Mouse (Mus musculus): ENCODE measurements around the gene Ankrd34b. TPM values are rescaled to one million over a fixed set of nuclear protein-coding genes. Genes with fewer than 3 reads are reported as not detected.
A peak's percentile ranks its signal among the peaks of the same experiment; 100 is the strongest.

Gene Ankrd34b
- polyA plus RNA-seq, 1 experiment from 2014 or later: 0.05 TPM

DNA sequence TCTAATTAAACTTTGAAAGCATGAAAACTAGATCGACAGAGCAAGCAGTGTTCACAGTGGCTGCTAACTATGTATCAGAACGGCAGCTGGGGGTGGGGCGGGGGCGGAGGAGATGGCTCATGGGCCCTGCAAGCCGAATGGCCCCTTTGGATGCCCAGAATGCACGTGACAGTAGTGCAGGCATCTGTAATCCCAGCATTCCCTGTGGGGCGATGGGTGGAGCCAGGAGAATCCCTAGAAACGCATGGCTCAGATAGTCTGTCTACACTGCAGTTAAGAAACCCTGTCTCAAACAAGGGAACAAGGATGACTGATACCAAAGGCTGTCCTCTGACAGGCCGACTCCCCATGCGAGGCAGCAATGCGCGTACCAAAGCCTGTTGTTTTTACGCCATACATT lies 14.6 kb downstream of the Ankrd34b start:
- H3K27me3 ChIP-seq (ENCODE audit: low read depth, poor library complexity, severe bottlenecking): no peaks in the 10 kb centered on the region
- no peaks in the 10 kb centered on the region for H3K9me3 ChIP-seq (replicated peaks)
- WGBS: 76% methylated on average over 13 of the region's 13 CpGs
- no peak overlapping the region for H3K4me3 ChIP-seq
- no peaks in the 10 kb centered on the region for H3K4me1 ChIP-seq
- no peaks in the 10 kb centered on the region for H3K36me3 ChIP-seq
- no peak overlapping the region for H3K27ac ChIP-seq
- DNase-seq (ENCODE audit: low spot score): no peak

DNA sequence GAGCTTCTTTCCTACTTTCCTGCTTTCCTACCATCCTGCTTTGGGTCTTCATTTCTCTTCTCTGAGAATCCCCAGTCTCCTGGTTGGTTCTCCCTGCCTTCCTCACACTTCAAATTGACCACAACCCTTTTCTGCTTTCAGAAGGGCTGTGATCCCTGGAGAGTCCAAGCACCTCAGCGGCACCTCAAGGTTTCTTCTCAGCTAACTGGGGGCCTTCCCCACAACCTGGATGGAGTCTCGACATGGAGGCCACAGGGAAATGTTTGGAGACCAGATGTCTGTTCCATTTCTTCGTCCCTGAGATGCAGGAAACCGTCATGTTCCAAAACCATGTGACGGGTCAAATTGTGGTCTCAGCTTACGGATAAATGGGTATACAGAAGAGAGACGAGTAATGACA lies 21.2 kb downstream of the Ankrd34b start:
- Histone ChIP-seq H3K9me3 (replicated peaks) (no peaks in the 10 kb centered on the region), H3K4me3 (no peak overlapping the region), H3K36me3 (no peaks in the 10 kb centered on the region), H3K27me3 (ENCODE audit: low read depth, poor library complexity, severe bottlenecking) (no peaks in the 10 kb centered on the region), H3K4me1 (no peaks in the 10 kb centered on the region), H3K27ac (no peak overlapping the region)
- no peak for DNase-seq (ENCODE audit: low spot score)
- 89% methylated on average over 7 of the region's 7 CpGs for WGBS

DNA sequence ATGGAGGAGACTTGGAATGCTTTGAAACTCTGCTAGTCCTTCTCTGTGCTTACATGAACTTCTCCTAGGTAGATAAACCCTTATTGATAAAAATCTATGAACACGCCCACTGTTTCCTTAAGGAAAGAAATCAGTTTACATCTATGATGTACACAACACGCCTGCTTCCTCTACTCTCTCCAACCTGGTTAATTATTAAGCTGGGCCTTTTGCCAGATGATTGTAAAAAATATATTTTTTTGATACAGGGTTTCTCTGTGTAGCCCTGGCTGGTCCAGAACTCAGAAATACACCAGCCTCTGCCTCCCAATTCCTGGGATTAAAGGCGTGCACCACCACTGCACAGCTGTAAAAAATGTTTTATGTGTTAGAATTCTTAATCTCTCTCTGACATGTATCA lies 39.0 kb downstream of the Ankrd34b start:
- WGBS: 94% methylated on average over 3 of the region's 3 CpGs
- Histone ChIP-seq H3K4me1 (no peaks in the 10 kb centered on the region), H3K27me3 (ENCODE audit: low read depth, poor library complexity, severe bottlenecking) (no peaks in the 10 kb centered on the region), H3K4me3 (no peak overlapping the region), H3K36me3 (no peaks in the 10 kb centered on the region), H3K27ac (no peak overlapping the region), H3K9me3 (replicated peaks) (no peaks in the 10 kb centered on the region)
- DNase-seq (ENCODE audit: low spot score): no peak

DNA sequence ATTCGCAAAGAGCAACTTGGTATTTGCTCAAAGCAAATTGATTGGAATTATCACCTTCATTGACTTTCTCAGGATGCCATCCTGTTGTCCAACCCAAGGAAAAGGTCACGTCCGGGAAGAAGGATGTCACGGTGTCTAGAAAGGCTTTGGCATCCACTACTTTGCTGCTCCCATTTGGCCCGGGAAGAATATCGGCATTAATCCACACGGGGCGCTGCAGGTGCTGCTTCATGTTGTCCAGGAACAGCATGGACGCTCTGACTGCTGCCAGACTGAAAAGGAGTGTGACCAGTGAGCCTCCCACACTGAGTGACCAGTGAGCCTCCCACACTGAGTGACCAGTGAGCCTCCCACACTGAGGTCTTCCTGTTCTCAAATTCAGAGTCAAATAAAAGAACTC lies 42.2 kb downstream of the Ankrd34b start:
- H3K27me3 ChIP-seq (ENCODE audit: low read depth, poor library complexity, severe bottlenecking): no peaks in the 10 kb centered on the region
- H3K4me1 ChIP-seq: no peaks in the 10 kb centered on the region
- no peak for DNase-seq (ENCODE audit: low spot score)
- no peak overlapping the region for H3K27ac ChIP-seq
- WGBS: 78% methylated on average over 9 of the region's 9 CpGs
- no peak overlapping the region for H3K4me3 ChIP-seq
- H3K9me3 ChIP-seq (replicated peaks): no peaks in the 10 kb centered on the region
- no peaks in the 10 kb centered on the region for H3K36me3 ChIP-seq

DNA sequence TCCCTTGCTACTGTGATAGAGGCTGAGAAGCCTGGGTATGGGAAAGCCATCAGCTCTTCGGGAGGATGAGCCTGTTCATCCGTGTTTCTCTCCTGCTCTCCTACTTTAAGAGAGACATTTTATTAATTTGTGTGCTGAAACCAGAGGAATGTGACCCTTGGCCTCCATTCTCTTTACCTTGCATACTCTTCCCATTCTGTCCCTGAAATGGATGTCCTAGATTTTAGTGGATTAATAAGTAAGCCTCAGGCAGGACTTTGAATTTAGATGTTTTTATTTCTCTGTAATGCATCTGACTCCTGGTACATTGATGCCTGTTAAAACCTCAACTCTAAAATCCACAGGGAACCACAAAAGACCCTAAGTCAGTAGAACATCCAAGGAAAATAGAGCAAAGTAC lies 43.7 kb downstream of the Ankrd34b start:
- 75% methylated on average over 2 of the region's 2 CpGs for WGBS
- no peak overlapping the region for H3K27ac ChIP-seq
- no peaks in the 10 kb centered on the region for H3K36me3 ChIP-seq

DNA sequence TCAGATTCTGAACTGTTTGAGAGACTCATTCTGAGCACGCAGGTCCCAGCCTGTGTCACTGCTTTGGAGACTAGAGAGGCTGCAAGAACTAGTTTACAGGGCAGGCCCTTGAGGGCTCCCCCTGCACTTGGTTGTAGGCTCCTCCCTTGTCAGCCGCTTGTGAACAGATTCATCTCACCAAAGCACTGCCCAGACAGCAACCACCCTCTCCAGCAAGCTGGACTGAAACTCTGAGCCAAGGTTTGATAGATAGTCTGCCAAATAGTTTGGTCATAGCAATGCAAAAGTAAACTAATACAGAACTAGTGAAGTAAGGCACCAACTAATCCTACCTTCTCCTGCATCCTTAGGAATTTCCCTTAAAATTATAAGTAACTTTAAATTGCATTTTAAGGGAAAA lies 44.5 kb downstream of the Ankrd34b start:
- no peak for DNase-seq (ENCODE audit: low spot score)
- WGBS: 71% methylated on average over 2 of the region's 2 CpGs
- H3K27me3 ChIP-seq (ENCODE audit: low read depth, poor library complexity, severe bottlenecking): no peaks in the 10 kb centered on the region
- no peak overlapping the region for H3K27ac ChIP-seq
- H3K4me3 ChIP-seq: no peak overlapping the region
- no peaks in the 10 kb centered on the region for H3K36me3 ChIP-seq
- no peaks in the 10 kb centered on the region for H3K9me3 ChIP-seq (replicated peaks)
- H3K4me1 ChIP-seq: no peaks in the 10 kb centered on the region

More for the DNA sequence above, 43.7 kb downstream of the Ankrd34b start:
- H3K4me1 ChIP-seq: no peaks in the 10 kb centered on the region
- H3K27me3 ChIP-seq (ENCODE audit: low read depth, poor library complexity, severe bottlenecking): no peaks in the 10 kb centered on the region
- H3K9me3 ChIP-seq (replicated peaks): no peaks in the 10 kb centered on the region
- H3K4me3 ChIP-seq: no peak overlapping the region
- DNase-seq (ENCODE audit: low spot score): no peak

DNA sequence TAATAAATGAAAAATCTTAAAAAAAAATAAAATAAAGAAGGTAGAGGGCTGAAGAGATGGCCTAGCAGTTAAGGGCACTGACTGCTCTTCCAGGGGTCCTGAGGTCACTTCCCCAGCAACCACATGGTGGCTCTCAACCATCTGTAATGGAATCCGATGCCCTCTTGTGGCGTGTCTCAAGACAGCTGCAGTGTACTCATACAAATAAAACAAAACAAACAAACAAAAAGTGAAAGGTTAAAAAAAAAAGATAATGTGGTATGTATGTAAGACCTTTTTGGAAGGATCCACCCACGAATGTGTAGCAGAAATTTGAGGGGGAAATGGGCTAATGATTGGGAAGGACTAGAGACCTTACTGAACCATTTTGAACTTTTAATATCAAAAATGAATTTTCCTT lies 57.7 kb downstream of the Ankrd34b start:
- 11% methylated on average over 3 of the region's 3 CpGs for WGBS
- no peaks in the 10 kb centered on the region for H3K27me3 ChIP-seq (ENCODE audit: low read depth, poor library complexity, severe bottlenecking)
- H3K4me1 ChIP-seq: no peaks in the 10 kb centered on the region
- peak overlapping the region; percentile 52 for H3K4me3 ChIP-seq
- peak overlapping the region; percentile 80; the same call in 1 of the 2 replicates for H3K27ac ChIP-seq
- H3K36me3 ChIP-seq: no peaks in the 10 kb centered on the region
- H3K9me3 ChIP-seq (replicated peaks): no peaks in the 10 kb centered on the region
- DNase-seq (ENCODE audit: low spot score): peak; percentile 48

DNA sequence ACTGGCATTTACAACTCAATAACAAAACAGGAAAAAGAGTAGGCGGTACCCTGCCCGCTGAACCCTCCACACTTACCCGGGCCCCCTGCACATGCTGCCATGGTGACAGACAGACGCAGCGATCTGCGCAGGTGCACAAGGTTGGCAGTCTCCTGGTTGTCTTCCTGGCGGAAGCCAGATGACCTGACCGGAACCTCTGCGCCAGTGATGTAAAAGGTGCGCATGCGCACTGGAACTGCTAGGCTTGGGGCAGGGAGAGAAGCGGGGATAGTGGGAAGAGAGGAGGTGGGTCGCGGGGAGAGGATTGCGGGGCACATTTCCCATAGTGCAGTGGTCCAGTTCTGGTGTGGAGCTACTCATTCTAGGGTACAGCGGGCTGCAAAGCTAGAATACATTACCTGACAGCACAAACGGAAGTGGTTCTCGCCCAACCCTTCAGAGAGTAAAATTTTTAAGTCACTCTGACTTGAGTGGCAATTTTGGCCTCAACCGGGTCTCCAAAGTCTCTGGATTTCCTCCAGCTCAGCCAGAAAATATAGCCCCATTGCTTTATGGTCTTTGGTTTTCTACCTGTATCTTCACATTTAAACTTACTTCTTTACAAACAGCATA lies 58.3 kb downstream of the Ankrd34b start, which contains the start of gene Fam151b:
Gene Fam151b, minus strand, starts transcription at position 164 of the 612 bp plus-strand sequence.
- Histone ChIP-seq H3K9me3 (replicated peaks) (no peaks in the 10 kb centered on the region), H3K27me3 (ENCODE audit: low read depth, poor library complexity, severe bottlenecking) (no peaks in the 10 kb centered on the region), H3K4me3 (peak within 1 kb of the TSS; percentile 52), H3K4me1 (no peaks in the 10 kb centered on the region), H3K36me3 (no peaks in the 10 kb centered on the region), H3K27ac (peak within 1 kb of the TSS; percentile 80)
- 7% methylated on average over 19 of the region's 19 CpGs for WGBS
- peak; percentile 93 for DNase-seq (ENCODE audit: low spot score)

DNA sequence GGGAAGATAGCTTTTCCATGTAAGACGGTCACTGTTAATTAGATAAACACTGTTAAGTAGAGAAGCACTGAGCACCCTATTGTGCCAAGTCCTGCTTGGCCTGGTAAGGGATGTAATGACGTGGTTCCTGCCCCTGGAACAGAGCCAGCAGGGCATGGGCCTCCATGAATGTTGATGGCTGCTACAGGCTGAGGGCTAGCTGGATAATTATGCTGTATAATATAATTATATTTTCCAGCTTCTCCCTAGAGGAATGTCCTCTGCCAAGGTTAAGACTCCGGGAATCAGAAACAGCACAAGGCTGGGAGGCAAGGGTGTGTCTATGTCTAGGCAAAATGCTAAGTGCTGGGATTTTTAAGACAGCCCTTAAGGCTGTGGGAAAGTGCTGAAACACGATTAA lies 65.1 kb downstream of the Ankrd34b start:
- 88% methylated on average over 4 of the region's 4 CpGs for WGBS
- Histone ChIP-seq H3K9me3 (replicated peaks) (no peaks in the 10 kb centered on the region), H3K4me3 (no peak overlapping the region), H3K4me1 (no peaks in the 10 kb centered on the region), H3K27ac (no peak overlapping the region), H3K27me3 (ENCODE audit: low read depth, poor library complexity, severe bottlenecking) (no peaks in the 10 kb centered on the region), H3K36me3 (peaks cover 46% of the 10 kb centered on the region)
- DNase-seq (ENCODE audit: low spot score): no peak

Other genes starting within 250 kb of the Ankrd34b start
- gene Gm20379, start 119.9 kb upstream of the Ankrd34b start, polyA plus RNA-seq (2016; fragmentation: Nextera tagmentation; extraction: Ambion mirVana): 0.98 and 1.4 TPM in 2 replicates
- gene Dhfr, start 71.2 kb upstream of the Ankrd34b start, polyA plus RNA-seq (2016; fragmentation: Nextera tagmentation; extraction: Ambion mirVana): 28.0 and 30.8 TPM in 2 replicates
- gene Msh3, start 70.9 kb upstream of the Ankrd34b start, polyA plus RNA-seq (2016; fragmentation: Nextera tagmentation; extraction: Ambion mirVana): 33.5 and 37.7 TPM in 2 replicates
- 0.13 TPM in 1 of 2 replicates, not detected in the other for gene Fam151b, start 58.1 kb downstream of the Ankrd34b start, polyA plus RNA-seq (2016; fragmentation: Nextera tagmentation; extraction: Ambion mirVana)
- 9.8 and 12.5 TPM in 2 replicates for gene Zfyve16, start 105.0 kb downstream of the Ankrd34b start, polyA plus RNA-seq (2016; fragmentation: Nextera tagmentation; extraction: Ambion mirVana)
- gene Spz1, start 150.3 kb downstream of the Ankrd34b start, polyA plus RNA-seq (2016; fragmentation: Nextera tagmentation; extraction: Ambion mirVana): not detected in 2 replicates
- gene Serinc5, start 185.2 kb downstream of the Ankrd34b start, polyA plus RNA-seq (2016; fragmentation: Nextera tagmentation; extraction: Ambion mirVana): 9.1 and 10.1 TPM in 2 replicates